Mouse (Mus musculus) C2C12 (cell line): Measurements from ENCODE around the gene Sardh.

Experiments
- CTCF ChIP-seq: IDR thresholded peaks from one replicate; pipeline ENCODE4 v1.5.1; 2011; ENCODE audit not compliant: control insufficient read depth, insufficient read depth, insufficient read length
- MAX ChIP-seq: IDR thresholded peaks from one replicate; pipeline ENCODE4 v1.6.1; 2011; ENCODE audit warnings: mild to moderate bottlenecking, control low read depth
- MYOD1 ChIP-seq: IDR thresholded peaks from one replicate; pipeline ENCODE4 v1.6.1; 2011; ENCODE audit warnings: low read depth; ENCODE audit not compliant: control insufficient read depth, insufficient read length
- MYOG ChIP-seq: IDR thresholded peaks from one replicate; pipeline ENCODE4 v1.6.1; 2011; ENCODE audit not compliant: control insufficient read depth, insufficient read length; ENCODE audit errors: extremely low read depth

DNA sequence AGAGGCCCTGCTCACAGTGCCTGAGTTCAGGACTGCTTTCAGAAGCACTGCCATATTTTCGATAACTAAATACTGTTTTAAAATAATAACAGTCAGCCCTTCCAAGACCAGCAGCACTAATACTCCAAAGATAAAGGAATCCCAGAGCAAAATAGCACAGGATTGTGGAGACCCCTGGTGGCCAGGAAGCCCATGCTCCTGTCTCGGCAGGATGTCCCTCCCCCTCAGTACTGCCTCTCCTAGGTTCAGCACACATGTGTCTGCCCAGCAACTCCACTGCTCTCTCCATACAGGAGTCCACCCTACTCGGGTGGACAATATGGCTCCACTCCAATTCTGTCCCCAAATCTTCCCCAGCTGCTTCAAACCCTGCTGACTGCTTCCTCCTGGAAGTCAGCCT lies 12.4 kb downstream of the Sardh start:
- TF ChIP-seq CTCF (peak; percentile 60), MYOG (no peak), MAX (no peak), MYOD1 (no peak)
